ENCODE assay signal across 8 mouse cellular contexts in genomic region chr17:23850853-23851749, GRCm38 (mm10). TPM values are rescaled to one million over a fixed set of nuclear protein-coding genes. Genes with fewer than 3 reads are reported as not detected.
DNase-seq lines count a peak whose midpoint lies in the region; TF ChIP-seq lines count a peak whose summit lies in the region.

No protein-coding gene starts in this region.

- H3K4me3 ChIP-seq in MEL (ENCODE audit: control insufficient read depth in 1 of 2, insufficient read depth in 1 of 2, low read depth in 2 of 2, low read length in 2 of 2): peak overlapping the region; percentile 31 to 33; a peak in 3 of 4 replicates

- peak overlapping the region; percentile 48 for H3K9ac ChIP-seq in MEL (ENCODE audit: control insufficient read depth, low read depth, low read length, poor library complexity, severe bottlenecking)

- no peaks in the 10 kb centered on the region for H3K79me2 ChIP-seq in MEL (ENCODE audit: control insufficient read depth, insufficient read depth, low read length, poor library complexity)

- H3K27me3 ChIP-seq in MEL (ENCODE audit: control insufficient read depth in 1 of 2, insufficient read depth in 2 of 2, low read length in 2 of 2): no peaks in the 10 kb centered on the region

- peak; percentile 65 to 84 (median 65) for TF ChIP-seq CTCF in MEL (IDR thresholded peaks at IDR 0.05 in 2 of 3, conservative IDR thresholded peaks at IDR 0.05 in 1 of 3; ENCODE audit: control insufficient read depth in 1 of 3, insufficient read depth in 1 of 3, low read depth in 2 of 3, low read length in 3 of 3, poor library complexity in 1 of 3, severe bottlenecking in 1 of 3)

- DNase-seq in gastrocnemius, adult 18-20 months (ENCODE audit: low spot score): peak; percentile 62
- no peak for DNase-seq in gastrocnemius, postnatal 25 days
- DNase-seq in MEL (ENCODE audit: low read depth, low spot score): peak; percentile 86
- DNase-seq in cerebellum, adult 9-10 months: peak; percentile 58
- peak; percentile 30 to 40 for DNase-seq in gastrocnemius, adult 8-10 months (ENCODE audit: low spot score in 2 of 2)
- peak; percentile 86 to 87 for DNase-seq in kidney, postnatal 4 days
- DNase-seq in lung, postnatal 25 days (ENCODE audit: low spot score): peak; percentile 69
- DNase-seq in spleen, postnatal 10 days (ENCODE audit: low spot score in 2 of 2): peak; percentile 56 to 76

- peak in 1 of 2 experiments; percentile 74; a peak in 2 of 4 replicates for TF ChIP-seq POLR2A in MEL (IDR thresholded peaks at IDR 0.05; ENCODE audit: control insufficient read depth in 1 of 2, insufficient read depth in 1 of 2, low read depth in 1 of 2, low read length in 2 of 2, poor library complexity in 1 of 2)

- TF ChIP-seq EP300 in MEL (IDR thresholded peaks at IDR 0.05; ENCODE audit: low read depth in 1 of 2, low read length in 2 of 2): peak in 1 of 2 experiments; percentile 45; a peak in 2 of 4 replicates

- TF ChIP-seq RAD21 in MEL (IDR thresholded peaks at IDR 0.05; ENCODE audit: low read depth, low read length): peak; percentile 39

- peak overlapping the region; percentile 64 for H3K27ac ChIP-seq in MEL (ENCODE audit: control insufficient read depth, low read depth, low read length)

- peaks cover 2 to 4% of the 10 kb centered on the region in 2 experiments for H3K4me1 ChIP-seq in MEL (ENCODE audit: control insufficient read depth in 1 of 2, insufficient read depth in 2 of 2, low read length in 2 of 2)

- no peaks in the 10 kb centered on the region for H3K9me3 ChIP-seq in MEL (replicated peaks; ENCODE audit: insufficient read depth, low read length)

- peaks cover 0 to 2% of the 10 kb centered on the region in 2 experiments; a peak in 2 of 4 replicates for H3K36me3 ChIP-seq in MEL (ENCODE audit: control insufficient read depth in 1 of 2, insufficient read depth in 2 of 2, low read length in 2 of 2)

TF ChIP-seq in MEL, 35 proteins besides CTCF, POLR2A, EP300 and RAD21:
- TF ChIP-seq ELF1 (IDR thresholded peaks at IDR 0.05; ENCODE audit: low read depth, low read length): peak; percentile 51; the same call in 1 of the 2 replicates
- TF ChIP-seq POLR2AphosphoS2 (IDR thresholded peaks at IDR 0.05; ENCODE audit: low read length): peak; percentile 37; the same call in 1 of the 2 replicates
- peak; percentile 81; the same call in 1 of the 2 replicates for TF ChIP-seq MYC (IDR thresholded peaks at IDR 0.05; ENCODE audit: low read depth, low read length)
- TF ChIP-seq SMC3 (IDR thresholded peaks at IDR 0.05; ENCODE audit: low read depth, low read length): peak; percentile 56
- TF ChIP-seq MAFK (IDR thresholded peaks at IDR 0.05; ENCODE audit: borderline replicate concordance, low read depth, low read length): no peak
- TF ChIP-seq BHLHE40 (IDR thresholded peaks at IDR 0.05; ENCODE audit: borderline replicate concordance, low read depth, low read length): peak; percentile 26; the same call in 1 of the 2 replicates
- TF ChIP-seq KAT2A (conservative IDR thresholded peaks at IDR 0.05; ENCODE audit: low read depth, low read length): no peak; the same call in 1 of the 2 replicates
- peak; percentile 60; the same call in 1 of the 2 replicates for TF ChIP-seq MXI1 (IDR thresholded peaks at IDR 0.05; ENCODE audit: low read depth, low read length)
- no peak for TF ChIP-seq USF2 (IDR thresholded peaks at IDR 0.05; ENCODE audit: borderline replicate concordance in 1 of 2, insufficient read depth in 1 of 2, low read depth in 1 of 2, low read length in 2 of 2)
- TF ChIP-seq NRF1 (IDR thresholded peaks at IDR 0.05; ENCODE audit: insufficient read depth, low read depth, low read length, poor library complexity, severe bottlenecking): peak; percentile 71
- TF ChIP-seq SIN3A (IDR thresholded peaks at IDR 0.05; ENCODE audit: low read length): peak; percentile 26; the same call in 1 of the 2 replicates
- 0 out of 2 replicates have a peak, but pooled peaks have one; percentile 16 for TF ChIP-seq ZNF384 (IDR thresholded peaks at IDR 0.05; ENCODE audit: low read depth, low read length)
- TF ChIP-seq HCFC1 (IDR thresholded peaks at IDR 0.05; ENCODE audit: low read depth, low read length): peak; percentile 60
- no peak for TF ChIP-seq ZKSCAN1 (IDR thresholded peaks at IDR 0.05; ENCODE audit: low read depth, low read length)
- peak; percentile 62 for TF ChIP-seq NELFE (IDR thresholded peaks at IDR 0.05; ENCODE audit: low read depth, low read length)
- peak; percentile 42; the same call in 1 of the 2 replicates for TF ChIP-seq MAX (IDR thresholded peaks at IDR 0.05; ENCODE audit: low read length)
- peak; percentile 52 for TF ChIP-seq ETS1 (IDR thresholded peaks at IDR 0.05; ENCODE audit: low read depth, low read length)
- peak; percentile 87 for TF ChIP-seq TBP (IDR thresholded peaks at IDR 0.05; ENCODE audit: low read depth, low read length)
- TF ChIP-seq GATA1 (IDR thresholded peaks at IDR 0.05; ENCODE audit: low read depth, low read length): peak; percentile 73; the same call in 1 of the 2 replicates

RNA-seq across cellular contexts. Expression of gene Prss41, which starts 7.1 kb away (rescaled TPM):
- total RNA-seq in gastrocnemius, adult 18-20 months (2021): not detected
- not detected for total RNA-seq in gastrocnemius, postnatal 25 days (2021)
- total RNA-seq in MEL (2012; rRNA removed): 2.6 and 3.4 TPM in 2 replicates
- polyA plus RNA-seq in MEL (2012; ENCODE audit: insufficient read depth in 1 of 2, insufficient read length in 2 of 2, low read depth in 1 of 2, low replicate concordance in 2 of 2, missing spikeins in 1 of 2): 10 to 100 TPM in 1 of 2 experiments, not detected in 1; 12.8 TPM
- under 1 TPM in 2 of 4 experiments, not detected in 2; 0.68 to 0.85 TPM for total RNA-seq in gastrocnemius, adult 8-10 months (2022)

RNA-seq across cellular contexts. Expression of gene Prss32, which starts 7.4 kb away (rescaled TPM):
- total RNA-seq in gastrocnemius, adult 18-20 months (2021): not detected
- not detected for total RNA-seq in gastrocnemius, postnatal 25 days (2021)
- total RNA-seq in MEL (2012; rRNA removed): not detected in 2 replicates
- under 1 TPM in 1 of 2 experiments, not detected in 1; 0.71 TPM for polyA plus RNA-seq in MEL (2012; ENCODE audit: insufficient read depth in 1 of 2, insufficient read length in 2 of 2, low read depth in 1 of 2, low replicate concordance in 2 of 2, missing spikeins in 1 of 2)
- not detected for total RNA-seq in gastrocnemius, adult 8-10 months (2022)

RNA-seq across cellular contexts. Expression of gene Prss33, which starts 15.2 kb away (rescaled TPM):
- total RNA-seq in gastrocnemius, adult 18-20 months (2021): not detected
- total RNA-seq in gastrocnemius, postnatal 25 days (2021): not detected
- 0.08 and 0.42 TPM in 2 replicates for total RNA-seq in MEL (2012; rRNA removed)
- polyA plus RNA-seq in MEL (2012; ENCODE audit: insufficient read depth in 1 of 2, insufficient read length in 2 of 2, low read depth in 1 of 2, low replicate concordance in 2 of 2, missing spikeins in 1 of 2): 1 to 10 TPM in 1 of 2 experiments, not detected in 1; 1.0 TPM
- total RNA-seq in gastrocnemius, adult 8-10 months (2022): not detected

RNA-seq across cellular contexts. Expression of gene Prss21, which starts 16.8 kb away (rescaled TPM):
- not detected for total RNA-seq in gastrocnemius, adult 18-20 months (2021)
- total RNA-seq in gastrocnemius, postnatal 25 days (2021): not detected
- not detected in 2 replicates for total RNA-seq in MEL (2012; rRNA removed)
- not detected for polyA plus RNA-seq in MEL (2012; ENCODE audit: insufficient read depth in 1 of 2, insufficient read length in 2 of 2, low read depth in 1 of 2, low replicate concordance in 2 of 2, missing spikeins in 1 of 2)
- not detected for total RNA-seq in gastrocnemius, adult 8-10 months (2022)

RNA-seq across cellular contexts. Expression of gene Elob, which starts 22.2 kb away (rescaled TPM):
- total RNA-seq in gastrocnemius, adult 18-20 months (2021): 100 to 1,000 TPM; 394 to 418 TPM
- 100 to 1,000 TPM; 237 to 267 TPM for total RNA-seq in gastrocnemius, postnatal 25 days (2021)
- 453 and 486 TPM in 2 replicates for total RNA-seq in MEL (2012; rRNA removed)
- 100 to 1,000 TPM in 1 of 2 experiments, not detected in 1; 609 TPM for polyA plus RNA-seq in MEL (2012; ENCODE audit: insufficient read depth in 1 of 2, insufficient read length in 2 of 2, low read depth in 1 of 2, low replicate concordance in 2 of 2, missing spikeins in 1 of 2)
- total RNA-seq in gastrocnemius, adult 8-10 months (2022): 100 to 1,000 TPM; 403 to 511 (median 426) TPM
